Mouse (Mus musculus) cerebellum, adult 18-20 months (tissue): ENCODE data around the gene Crb1.
A peak's percentile ranks its signal among the peaks of the same experiment; 100 is the strongest.

ENCODE experiments used
- DNase-seq, 2 experiments: peaks; one replicate each; pipeline ENCODE4 v3.0.0; 2021

Gene Crb1

GRCm38 (mm10) chr1:139210505-139210904 is 166.4 kb downstream of the Crb1 start:
- DNase-seq: no peak

- DNase-seq: no peak
Measured at GRCm38 (mm10) chr1:139209796-139210195, 167.1 kb downstream of the Crb1 start.

GRCm38 (mm10) chr1:139206259-139206658 is 170.6 kb downstream of the Crb1 start:
- DNase-seq: no peak

DNA sequence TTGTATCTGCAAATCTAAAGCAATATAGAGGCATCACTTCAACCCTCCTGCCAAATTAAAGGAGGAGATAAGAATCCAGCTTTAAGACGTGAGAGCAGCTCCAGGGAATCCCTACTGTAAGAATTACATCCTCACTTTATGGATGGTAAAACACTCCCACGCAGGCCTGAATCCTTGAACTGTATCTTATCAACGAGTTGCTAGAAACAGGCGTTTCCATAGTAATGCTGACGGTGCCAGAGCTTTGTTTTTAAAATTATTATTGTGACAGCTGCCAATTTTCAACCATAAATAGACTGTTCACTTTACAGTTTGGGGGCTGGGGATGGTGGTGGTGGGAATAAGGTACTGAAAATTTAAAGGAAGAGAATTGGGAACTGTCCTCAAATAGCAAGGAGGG is 173.9 kb downstream of the Crb1 start:
- DNase-seq: no peak

GRCm38 (mm10) chr1:139194428-139195028 is 182.4 kb downstream of the Crb1 start:
- DNase-seq: no peak

DNA sequence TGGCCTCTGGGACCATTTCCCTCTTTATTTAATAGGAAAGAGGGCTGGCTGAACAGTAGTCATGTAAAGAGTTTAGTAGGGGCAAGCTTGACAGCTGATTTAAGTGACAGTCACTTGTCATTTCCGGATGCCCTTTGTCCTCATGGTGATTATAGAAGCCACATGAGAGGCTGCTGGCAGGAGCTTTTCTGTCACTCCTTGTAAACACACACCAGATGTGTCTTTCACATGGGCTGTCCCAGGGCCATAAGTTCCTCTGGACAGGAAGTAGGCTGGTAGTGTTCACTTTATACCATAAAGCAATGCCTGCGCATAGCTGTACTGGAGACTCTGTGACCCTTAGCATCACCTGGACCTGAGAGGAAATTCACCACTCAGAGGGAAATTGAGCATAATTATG is 182.9 kb downstream of the Crb1 start:
- DNase-seq: no peak

- no peak for DNase-seq
Measured at GRCm38 (mm10) chr1:139192635-139193034, 184.3 kb downstream of the Crb1 start.

- DNase-seq: no peak
Measured at GRCm38 (mm10) chr1:139180481-139181149, 196.3 kb downstream of the Crb1 start.

DNA sequence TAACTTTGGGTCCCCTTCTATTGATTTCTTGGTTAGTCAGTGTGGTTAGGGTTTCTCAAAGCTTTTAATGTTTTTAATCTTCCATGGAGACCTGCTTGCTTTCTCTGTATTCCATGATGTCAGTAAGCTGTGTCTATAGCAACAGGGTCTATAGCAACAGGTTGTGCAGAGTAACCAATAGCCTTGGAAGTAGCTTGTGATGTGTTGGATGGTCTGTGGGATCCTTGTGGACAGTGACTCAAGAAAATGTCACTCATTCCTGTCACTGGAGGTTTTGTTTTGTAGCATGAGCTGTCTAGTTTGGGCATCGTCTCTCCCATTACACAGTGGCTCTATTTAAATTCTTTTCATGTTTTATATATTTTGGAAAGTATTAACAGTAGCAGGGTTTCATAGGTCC is 197.2 kb downstream of the Crb1 start:
- no peak for DNase-seq

- no peak for DNase-seq
Measured at GRCm38 (mm10) chr1:139174058-139174832, 202.7 kb downstream of the Crb1 start.

DNA sequence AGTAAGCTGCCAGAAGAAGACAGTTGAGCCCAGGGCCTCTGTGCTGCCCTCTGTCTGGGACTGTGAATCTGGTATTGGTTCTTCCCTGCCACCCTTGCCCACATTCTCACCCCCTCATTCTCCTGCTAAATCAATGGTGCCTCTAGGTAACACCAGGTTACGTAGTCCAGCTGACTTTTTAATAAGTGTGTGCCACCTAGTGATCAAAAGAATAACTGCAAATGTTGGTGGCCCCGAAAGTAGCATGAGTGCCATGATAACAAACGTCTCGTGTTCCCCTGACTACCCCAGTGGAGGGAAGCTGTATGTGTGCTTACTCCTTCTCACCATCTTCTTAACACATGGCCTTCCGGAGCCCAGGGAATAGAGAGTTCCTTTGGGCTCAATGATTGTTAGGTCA is 214.1 kb downstream of the Crb1 start:
- DNase-seq: peak; percentile 23 to 31

DNA sequence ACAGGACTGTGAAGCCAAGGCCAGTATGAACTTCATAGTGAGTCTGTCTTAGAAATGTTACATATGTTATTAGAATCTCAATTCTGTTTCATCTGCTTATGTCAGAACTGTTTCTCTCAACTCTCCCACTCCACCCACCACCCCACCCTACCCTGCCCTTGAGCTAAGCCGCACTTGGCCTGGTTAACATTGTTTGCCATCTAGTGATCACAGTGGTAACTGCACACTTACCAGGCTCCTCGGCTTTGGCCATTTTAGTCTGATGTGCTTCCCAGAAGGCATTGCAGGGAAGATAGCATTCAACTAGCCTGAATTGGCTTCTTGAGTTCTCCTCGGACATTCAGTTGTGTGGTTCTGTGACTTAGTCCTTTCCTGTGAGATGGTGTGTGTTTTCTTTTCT is 215.3 kb downstream of the Crb1 start:
- no peak for DNase-seq

GRCm38 (mm10) chr1:139156397-139156796 is 220.5 kb downstream of the Crb1 start:
- peak in 1 of 2 experiments; percentile 16 for DNase-seq

DNA sequence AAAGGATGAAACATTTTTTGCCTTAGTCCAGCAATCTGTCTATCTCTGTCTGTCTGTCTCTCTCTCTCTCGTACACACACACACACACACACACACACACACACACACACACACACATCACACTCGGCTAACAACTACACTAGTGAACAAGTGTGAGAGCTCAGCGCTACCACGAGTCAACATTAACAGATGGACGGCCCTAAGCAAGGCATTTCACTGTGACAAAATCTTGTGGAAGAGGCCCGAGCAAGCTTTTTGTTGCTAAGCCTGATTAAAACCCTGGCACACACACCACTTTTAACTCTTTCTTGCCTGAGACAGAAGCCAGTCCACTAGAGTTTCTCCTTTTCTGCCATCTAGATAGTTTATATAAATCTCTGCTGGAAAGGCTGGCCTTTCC is 223.4 kb downstream of the Crb1 start:
- no peak for DNase-seq

DNA sequence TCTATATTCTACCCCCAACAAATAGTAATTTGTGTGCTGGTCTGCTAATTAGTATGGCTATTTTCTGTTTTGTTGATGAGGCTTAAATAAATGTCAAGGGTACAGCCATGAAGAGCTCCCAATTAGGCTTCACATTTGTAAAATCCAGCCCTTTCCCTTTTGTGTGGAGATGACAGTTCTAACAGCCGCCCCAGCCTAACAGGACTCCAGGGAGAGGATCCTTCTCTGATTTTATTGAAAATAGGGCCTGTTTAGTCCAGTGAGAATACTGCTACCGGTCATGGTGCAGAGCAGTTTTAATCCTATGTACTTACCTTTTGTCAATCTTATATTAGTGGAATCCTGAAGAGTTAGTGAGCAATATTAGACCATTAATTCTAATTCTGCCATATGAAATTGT is 223.9 kb downstream of the Crb1 start:
- no peak for DNase-seq
